Mouse (Mus musculus) limb, embryonic 14.5 days (tissue): ENCODE measurements around the gene Rbm25. TPM values are rescaled to one million over a fixed set of nuclear protein-coding genes. Genes with fewer than 3 reads are reported as not detected.

Experiments
- ATAC-seq: fragments of 200-750 bp; cut with Nextera tagmentation; 2 replicates; pipeline ENCODE4 v1.8.0; 2017; ENCODE audit warnings: low read depth, moderate number of reproducible peaks, moderate TSS enrichment; ENCODE audit not compliant: low FRiP score
- DNase-seq: peaks from one replicate; pipeline ENCODE4 v3.0.0-alpha.2; 2015; ENCODE audit warnings: low spot score
- H3K27ac ChIP-seq: fragments of 300-500 bp; sonication (generic); replicated peaks from 2 replicates; pipeline ENCODE4 v1.5.1; 2014; ENCODE audit warnings: low read depth, mild to moderate bottlenecking, low read length, moderate library complexity, mixed read lengths
- H3K27me3 ChIP-seq: fragments of 300-500 bp; sonication (generic); 2 replicates; pipeline ENCODE4 v1.6.1; 2014; ENCODE audit warnings: low read length, mixed read lengths; ENCODE audit not compliant: control insufficient read depth, insufficient read depth
- H3K36me3 ChIP-seq: fragments of 300-500 bp; sonication (generic); 2 replicates; pipeline ENCODE4 v1.6.1; 2014; ENCODE audit warnings: mild to moderate bottlenecking, low read length, moderate library complexity, mixed read lengths; ENCODE audit not compliant: control insufficient read depth, insufficient read depth
- H3K4me1 ChIP-seq: fragments of 300-500 bp; sonication (generic); 2 replicates; pipeline ENCODE4 v1.6.1; 2014; ENCODE audit warnings: antibody characterized with exemption, low read length, mixed read lengths; ENCODE audit not compliant: control insufficient read depth, insufficient read depth
- H3K4me2 ChIP-seq: fragments of 300-500 bp; sonication (generic); replicated peaks from 2 replicates; pipeline ENCODE4 v1.6.1; 2014; ENCODE audit warnings: low read depth, mild to moderate bottlenecking, low read length, moderate library complexity; ENCODE audit not compliant: severe bottlenecking
- H3K4me3 ChIP-seq: fragments of 300-500 bp; sonication (generic); replicated peaks from 2 replicates; pipeline ENCODE4 v1.5.1; 2014; ENCODE audit warnings: low read length
- H3K9ac ChIP-seq: fragments of 300-500 bp; sonication (generic); 2 replicates; pipeline ENCODE4 v1.6.1; 2014; ENCODE audit warnings: mild to moderate bottlenecking, low read depth, low read length, moderate library complexity; ENCODE audit not compliant: severe bottlenecking
- H3K9me3 ChIP-seq: fragments of 300-500 bp; sonication (generic); 2 replicates; pipeline ENCODE4 v1.6.1; 2016; ENCODE audit warnings: low read length; ENCODE audit not compliant: control insufficient read depth
- POLR2A ChIP-seq: fragments of 200-500 bp; IDR thresholded peaks from 2 replicates; pipeline ENCODE4 v1.8.0; 2012; ENCODE audit warnings: inconsistent platforms, mild to moderate bottlenecking, moderate library complexity, borderline replicate concordance; ENCODE audit not compliant: insufficient read depth, insufficient read length; ENCODE audit errors: extremely low read depth
- WGBS: fragments of 180-500 bp; shearing (Covaris S2); extraction: QIAGEN DNeasy Blood & Tissue Kit; methylation state at CpG from one replicate; pipeline ENCODE4 v1.1.7; 2014; 5-methylcytosine and 5-hydroxymethylcytosine counted together
- polyA plus RNA-seq, 2 experiments: library from polyadenylated mRNA; depleted of rRNA in 1 of 2; stranded (reverse) in 1 of 2; unstranded in 1 of 2; fragments of >200 nt; fragmentation: Nextera tagmentation in 1 of 2; extraction: Ambion mirVana in 1 of 2; gene quantifications; 2 replicates each; pipeline versions ENCODE4 v1.2.1 to v1.2.3; 2012 to 2014

The Rbm25 gene
- polyA plus RNA-seq, 2 experiments = 149 to 212 TPM

- no peak for TF ChIP-seq POLR2A
- no peaks in the 10 kb centered on the region for H3K4me1 ChIP-seq
- no peaks in the 10 kb centered on the region for H3K9me3 ChIP-seq
- WGBS = 57% methylated on average over 12 of the region's 12 CpGs
- no peak for ATAC-seq
- no peak overlapping the region for H3K4me2 ChIP-seq
- no peaks in the 10 kb centered on the region for H3K27me3 ChIP-seq
- no peak overlapping the region for H3K27ac ChIP-seq
- no peak overlapping the region for H3K9ac ChIP-seq
- no peak overlapping the region for H3K4me3 ChIP-seq
- peaks cover 82% of the 10 kb centered on the region for H3K36me3 ChIP-seq
- DNase-seq = no peak
Observed at GRCm38 (mm10) chr12:83726510-83727308, 95.7 kb downstream of the Rbm25 start.

- no peak overlapping the region for H3K4me2 ChIP-seq
- no peaks in the 10 kb centered on the region for H3K9me3 ChIP-seq
- peaks cover 93% of the 10 kb centered on the region for H3K36me3 ChIP-seq
- no peak for TF ChIP-seq POLR2A
- H3K4me3 ChIP-seq = no peak overlapping the region
- no peak for ATAC-seq
- no peak overlapping the region for H3K27ac ChIP-seq
- H3K4me1 ChIP-seq = no peaks in the 10 kb centered on the region
- H3K27me3 ChIP-seq = no peaks in the 10 kb centered on the region
- DNase-seq = no peak
- WGBS = 89% methylated on average over 5 of the region's 5 CpGs
- H3K9ac ChIP-seq = no peak overlapping the region
Observed at GRCm38 (mm10) chr12:83732225-83732624, 101.2 kb downstream of the Rbm25 start.

Other genes with a start within 250 kb of the Rbm25 start
- 1.8 and 3.0 TPM in 2 replicates for gene Dpf3, start 143.5 kb upstream of the Rbm25 start, polyA plus RNA-seq (2012; rRNA removed)
- gene Dpf3, start 143.5 kb upstream of the Rbm25 start, polyA plus RNA-seq (2014; fragmentation: Nextera tagmentation; extraction: Ambion mirVana) = 4.0 and 4.9 TPM in 2 replicates
- 49.5 and 53.6 TPM in 2 replicates for gene Dcaf4, start 110.8 kb upstream of the Rbm25 start, polyA plus RNA-seq (2012; rRNA removed)
- 40.1 and 43.3 TPM in 2 replicates for gene Dcaf4, start 110.8 kb upstream of the Rbm25 start, polyA plus RNA-seq (2014; fragmentation: Nextera tagmentation; extraction: Ambion mirVana)
- gene Zfyve1, start 34.0 kb upstream of the Rbm25 start, polyA plus RNA-seq (2012; rRNA removed) = 31.5 and 33.8 TPM in 2 replicates
- 17.0 and 17.2 TPM in 2 replicates for gene Zfyve1, start 34.0 kb upstream of the Rbm25 start, polyA plus RNA-seq (2014; fragmentation: Nextera tagmentation; extraction: Ambion mirVana)
- gene Psen1, start 56.9 kb downstream of the Rbm25 start, polyA plus RNA-seq (2012; rRNA removed) = 30.5 and 33.1 TPM in 2 replicates
- gene Psen1, start 56.9 kb downstream of the Rbm25 start, polyA plus RNA-seq (2014; fragmentation: Nextera tagmentation; extraction: Ambion mirVana) = 77.3 and 79.3 TPM in 2 replicates
- 5.2 and 5.9 TPM in 2 replicates for gene Papln, start 132.4 kb downstream of the Rbm25 start, polyA plus RNA-seq (2012; rRNA removed)
- 2.0 and 2.6 TPM in 2 replicates for gene Papln, start 132.4 kb downstream of the Rbm25 start, polyA plus RNA-seq (2014; fragmentation: Nextera tagmentation; extraction: Ambion mirVana)